Mouse (Mus musculus): ENCODE data around the gene Stk35.

The Stk35 gene

GRCm38 (mm10) chr2:129800271-129800903, at the start of gene Stk35:
Gene Stk35 (plus strand): TSS chr2:129800517.
- peak; percentile 80 for DNase-seq (ENCODE audit: low read depth, low spot score)

GRCm38 (mm10) chr2:129782046-129782445, 18.3 kb upstream of the Stk35 start:
- no peak for DNase-seq (ENCODE audit: low read depth, low spot score)

GRCm38 (mm10) chr2:129796501-129796900, 3.8 kb upstream of the Stk35 start:
- no peak for DNase-seq (ENCODE audit: low read depth, low spot score)

- DNase-seq (ENCODE audit: low read depth, low spot score) = no peak
Observed at GRCm38 (mm10) chr2:129797709-129798108, 2.6 kb upstream of the Stk35 start.

- no peak for DNase-seq (ENCODE audit: low read depth, low spot score)
Observed at GRCm38 (mm10) chr2:129798410-129798809, 1.9 kb upstream of the Stk35 start.

GRCm38 (mm10) chr2:129800904-129801230, 550 bp downstream of the Stk35 start:
- DNase-seq (ENCODE audit: low read depth, low spot score) = no peak

GRCm38 (mm10) chr2:129801231-129802029, 1.1 kb downstream of the Stk35 start:
- DNase-seq (ENCODE audit: low read depth, low spot score) = peak; percentile 82

- DNase-seq (ENCODE audit: low read depth, low spot score) = no peak
Observed at GRCm38 (mm10) chr2:129805486-129805885, 5.2 kb downstream of the Stk35 start.

GRCm38 (mm10) chr2:129806486-129806885, 6.2 kb downstream of the Stk35 start:
- DNase-seq (ENCODE audit: low read depth, low spot score) = no peak

- no peak for DNase-seq (ENCODE audit: low read depth, low spot score)
Observed at GRCm38 (mm10) chr2:129810563-129810962, 10.2 kb downstream of the Stk35 start.

GRCm38 (mm10) chr2:129814033-129814432, 13.7 kb downstream of the Stk35 start:
- no peak for DNase-seq (ENCODE audit: low read depth, low spot score)

GRCm38 (mm10) chr2:129815076-129815475, 14.8 kb downstream of the Stk35 start:
- no peak for DNase-seq (ENCODE audit: low read depth, low spot score)

GRCm38 (mm10) chr2:129817603-129818257, 17.4 kb downstream of the Stk35 start:
- DNase-seq (ENCODE audit: low read depth, low spot score) = no peak

- DNase-seq (ENCODE audit: low read depth, low spot score) = no peak
Observed at GRCm38 (mm10) chr2:129818868-129819267, 18.6 kb downstream of the Stk35 start.

GRCm38 (mm10) chr2:129819531-129819930, 19.2 kb downstream of the Stk35 start:
- no peak for DNase-seq (ENCODE audit: low read depth, low spot score)

GRCm38 (mm10) chr2:129819951-129820350, 19.6 kb downstream of the Stk35 start:
- no peak for DNase-seq (ENCODE audit: low read depth, low spot score)

- DNase-seq (ENCODE audit: low read depth, low spot score) = no peak
Observed at GRCm38 (mm10) chr2:129821021-129821420, 20.7 kb downstream of the Stk35 start.

GRCm38 (mm10) chr2:129821568-129821967, 21.3 kb downstream of the Stk35 start:
- no peak for DNase-seq (ENCODE audit: low read depth, low spot score)

GRCm38 (mm10) chr2:129823310-129823709, 23.0 kb downstream of the Stk35 start:
- DNase-seq (ENCODE audit: low read depth, low spot score) = no peak

GRCm38 (mm10) chr2:129824254-129824653, 23.9 kb downstream of the Stk35 start:
- DNase-seq (ENCODE audit: low read depth, low spot score) = no peak

GRCm38 (mm10) chr2:129826141-129826540, 25.8 kb downstream of the Stk35 start:
- no peak for DNase-seq (ENCODE audit: low read depth, low spot score)

- no peak for DNase-seq (ENCODE audit: low read depth, low spot score)
Observed at GRCm38 (mm10) chr2:129832993-129833392, 32.7 kb downstream of the Stk35 start.

- DNase-seq (ENCODE audit: low read depth, low spot score) = no peak
Observed at GRCm38 (mm10) chr2:129834221-129834620, 33.9 kb downstream of the Stk35 start.
